Mouse (Mus musculus) CH12.LX (cell line): ENCODE data around the gene Gpr152. TPM values are rescaled to one million over a fixed set of nuclear protein-coding genes. Genes with fewer than 3 reads are reported as not detected.

Experiments
- DNase-seq: peaks from one replicate; pipeline ENCODE4 v3.0.0-alpha.2; 2013; ENCODE audit errors: extremely low read depth
- H3K27ac ChIP-seq: 2 replicates; pipeline ENCODE4 v1.5.1; 2012; ENCODE audit warnings: low read depth, mild to moderate bottlenecking, control low read depth, moderate library complexity; ENCODE audit not compliant: insufficient read depth
- H3K27me3 ChIP-seq: replicated peaks from 2 replicates; pipeline ENCODE3; 2012; ENCODE audit warnings: inconsistent platforms
- H3K36me3 ChIP-seq, 2 experiments: replicated peaks in 1 of 2; 2 replicates each; pipeline versions ENCODE3 to v1.6.1; 2012; ENCODE audit warnings: inconsistent platforms in 1 of 2, low read length in 1 of 2, mild to moderate bottlenecking in 1 of 2, mixed read lengths in 1 of 2, moderate library complexity in 1 of 2; ENCODE audit not compliant: control insufficient read depth in 1 of 2, insufficient read depth in 1 of 2
- H3K4me1 ChIP-seq, 2 experiments: 2 replicates each; pipeline ENCODE4 v1.6.1; 2012; ENCODE audit warnings: inconsistent platforms in 1 of 2, moderate library complexity in 1 of 2; ENCODE audit not compliant: insufficient read depth in 2 of 2, control insufficient read depth in 1 of 2
- H3K4me2 ChIP-seq: 2 replicates; pipeline ENCODE4 v1.6.1; 2012; ENCODE audit warnings: low read depth, mild to moderate bottlenecking, control low read depth; ENCODE audit not compliant: poor library complexity, insufficient read depth, severe bottlenecking
- H3K4me3 ChIP-seq, 3 experiments: fragments of 150-350 bp in 1 of 3; sonication (generic) in 1 of 3; replicated peaks in 1 of 3; 2 replicates each; pipeline versions ENCODE3 to v1.5.1; 2011 to 2012; ENCODE audit warnings: low read depth in 2 of 3, low read length in 2 of 3, mild to moderate bottlenecking in 2 of 3, moderate library complexity in 2 of 3, control low read depth in 1 of 3, improper control_type of control experiment in 1 of 3, inconsistent platforms in 1 of 3, mixed read lengths in 1 of 3; ENCODE audit not compliant: poor library complexity in 1 of 3
- H3K79me2 ChIP-seq: replicated peaks from 2 replicates; pipeline ENCODE4 v1.6.1; 2012; ENCODE audit warnings: mild to moderate bottlenecking, moderate library complexity; ENCODE audit not compliant: control insufficient read depth, poor library complexity, insufficient read depth, severe bottlenecking; ENCODE audit errors: extremely low read depth
- H3K9ac ChIP-seq: 2 replicates; pipeline ENCODE4 v1.6.1; 2012; ENCODE audit warnings: low read depth, mild to moderate bottlenecking, control low read depth, moderate library complexity; ENCODE audit not compliant: insufficient read depth
- H3K9me3 ChIP-seq: replicated peaks from 2 replicates; pipeline ENCODE3; 2012; ENCODE audit warnings: low read length, inconsistent platforms, mixed read lengths
- BHLHE40 ChIP-seq: IDR thresholded peaks from 2 replicates; pipeline ENCODE4 v1.6.1; 2011; ENCODE audit warnings: mild to moderate bottlenecking, low read depth, low read length, improper control_type of control experiment
- CHD1 ChIP-seq: IDR thresholded peaks from 2 replicates; pipeline ENCODE4 v1.6.1; 2012; ENCODE audit warnings: low read depth, low read length, improper control_type of control experiment, inconsistent platforms
- E2F4 ChIP-seq: IDR thresholded peaks from 2 replicates; pipeline ENCODE4 v1.6.1; 2011; ENCODE audit warnings: low read depth, low read length, improper control_type of control experiment; ENCODE audit not compliant: insufficient replicate concordance
- ETS1 ChIP-seq: conservative IDR thresholded peaks from 2 replicates; pipeline ENCODE4 v1.6.1; 2012; ENCODE audit warnings: low read depth, mild to moderate bottlenecking, inconsistent platforms, low read length, improper control_type of control experiment, moderate library complexity
- GABPA ChIP-seq: IDR thresholded peaks from 2 replicates; pipeline ENCODE4 v1.6.1; 2012; ENCODE audit warnings: low read depth, low read length, improper control_type of control experiment, inconsistent platforms; ENCODE audit not compliant: insufficient replicate concordance
- HCFC1 ChIP-seq: IDR thresholded peaks from 2 replicates; pipeline ENCODE4 v1.6.1; 2012; ENCODE audit warnings: low read depth, mild to moderate bottlenecking, inconsistent platforms, low read length, improper control_type of control experiment
- IRF4 ChIP-seq: IDR thresholded peaks from 2 replicates; pipeline ENCODE4 v1.6.1; 2014; ENCODE audit warnings: low read depth, mild to moderate bottlenecking, inconsistent platforms, low read length, improper control_type of control experiment
- MAFK ChIP-seq: IDR thresholded peaks from 2 replicates; pipeline ENCODE4 v1.6.1; 2011; ENCODE audit warnings: low read length, improper control_type of control experiment; ENCODE audit not compliant: insufficient replicate concordance
- MAX ChIP-seq: IDR thresholded peaks from 2 replicates; pipeline ENCODE4 v1.6.1; 2011; ENCODE audit warnings: low read length, improper control_type of control experiment
- MAZ ChIP-seq: IDR thresholded peaks from 2 replicates; pipeline ENCODE4 v1.6.1; 2012; ENCODE audit warnings: low read depth, mild to moderate bottlenecking, inconsistent platforms, low read length, improper control_type of control experiment, moderate library complexity
- MEF2A ChIP-seq: IDR thresholded peaks from 2 replicates; pipeline ENCODE4 v1.6.1; 2014; ENCODE audit warnings: low read depth, mild to moderate bottlenecking, inconsistent platforms, low read length, improper control_type of control experiment, borderline replicate concordance
- MXI1 ChIP-seq: IDR thresholded peaks from 2 replicates; pipeline ENCODE4 v1.6.1; 2011; ENCODE audit warnings: mild to moderate bottlenecking, low read depth, low read length, improper control_type of control experiment
- NELFE ChIP-seq: IDR thresholded peaks from 2 replicates; pipeline ENCODE4 v1.6.1; 2011; ENCODE audit warnings: low read depth, low read length, improper control_type of control experiment
- PAX5 ChIP-seq: IDR thresholded peaks from 2 replicates; pipeline ENCODE4 v1.6.1; 2012; ENCODE audit warnings: low read length, inconsistent platforms, mixed read lengths
- POLR2A ChIP-seq: IDR thresholded peaks from 2 replicates; pipeline ENCODE4 v1.6.1; 2011; ENCODE audit warnings: low read depth, mild to moderate bottlenecking, improper control_type of control experiment, low read length
- POLR2AphosphoS2 ChIP-seq: IDR thresholded peaks from 2 replicates; pipeline ENCODE4 v1.6.1; 2011; ENCODE audit warnings: low read depth, low read length, improper control_type of control experiment
- RAD21 ChIP-seq: IDR thresholded peaks from 2 replicates; pipeline ENCODE4 v1.6.1; 2011; ENCODE audit warnings: low read depth, mild to moderate bottlenecking, low read length, improper control_type of control experiment, moderate library complexity
- RCOR1 ChIP-seq: conservative IDR thresholded peaks from 2 replicates; pipeline ENCODE4 v1.6.1; 2012; ENCODE audit warnings: low read depth, mild to moderate bottlenecking, inconsistent platforms, low read length, improper control_type of control experiment
- SMC3 ChIP-seq: IDR thresholded peaks from 2 replicates; pipeline ENCODE4 v1.6.1; 2011; ENCODE audit warnings: low read depth, low read length, improper control_type of control experiment
- TBP ChIP-seq: conservative IDR thresholded peaks from 2 replicates; pipeline ENCODE4 v1.6.1; 2011; ENCODE audit warnings: low read depth, low read length, improper control_type of control experiment
- TCF12 ChIP-seq: IDR thresholded peaks from 2 replicates; pipeline ENCODE4 v1.6.1; 2014; ENCODE audit warnings: low read depth, mild to moderate bottlenecking, inconsistent platforms, low read length, improper control_type of control experiment
- USF2 ChIP-seq: conservative IDR thresholded peaks from 2 replicates; pipeline ENCODE4 v1.6.1; 2011; ENCODE audit warnings: low read depth, low read length, improper control_type of control experiment
- ZC3H11A ChIP-seq: IDR thresholded peaks from 2 replicates; pipeline ENCODE4 v1.6.1; 2012; ENCODE audit warnings: low read depth, mild to moderate bottlenecking, inconsistent platforms, low read length, improper control_type of control experiment
- ZKSCAN1 ChIP-seq: IDR thresholded peaks from 2 replicates; pipeline ENCODE4 v1.6.1; 2012; ENCODE audit warnings: low read depth, inconsistent platforms, low read length, improper control_type of control experiment, borderline replicate concordance
- ZNF384 ChIP-seq: IDR thresholded peaks from 2 replicates; pipeline ENCODE4 v1.6.1; 2012; ENCODE audit warnings: low read depth, low read length, improper control_type of control experiment, inconsistent platforms
- dilution Hi-C: fragments of 300-500 bp; cut with MboI; formaldehyde crosslinking; loops from 2 replicates; pipeline ENCODE4 v1.14.3; 2020; ENCODE audit warnings: low sequenced_read_pairs; ENCODE audit not compliant: extremely low pct_unique_long_range_greater_than_20kb, extremely low pct_ligation_motif_present
- in situ Hi-C: fragments of 300-500 bp; cut with MboI; formaldehyde crosslinking; loops from 3 replicates; pipeline ENCODE4 v1.14.3; 2019; ENCODE audit warnings: low sequenced_read_pairs, low pct_ligation_motif_present, low pct_unique_long_range_greater_than_20kb, mixed read lengths
- polyA plus RNA-seq: library from polyadenylated mRNA; unstranded; fragments of >175 nt; gene quantifications from 2 replicates; pipeline ENCODE4 v1.2.1, GENCODE M21; 2012; ENCODE audit warnings: low read depth; ENCODE audit not compliant: insufficient read length
- total RNA-seq, 2 experiments: library from RNA; depleted of rRNA; stranded (reverse); fragments of 300-350 nt in 1 of 2; fragments of >200 nt in 1 of 2; gene quantifications; 2 replicates each; pipeline ENCODE4 v1.2.3; 2012 to 2014

Gene Gpr152
- total and polyA plus RNA-seq, 3 experiments: 0.05 to 0.71 (median 0.17) TPM

DNA sequence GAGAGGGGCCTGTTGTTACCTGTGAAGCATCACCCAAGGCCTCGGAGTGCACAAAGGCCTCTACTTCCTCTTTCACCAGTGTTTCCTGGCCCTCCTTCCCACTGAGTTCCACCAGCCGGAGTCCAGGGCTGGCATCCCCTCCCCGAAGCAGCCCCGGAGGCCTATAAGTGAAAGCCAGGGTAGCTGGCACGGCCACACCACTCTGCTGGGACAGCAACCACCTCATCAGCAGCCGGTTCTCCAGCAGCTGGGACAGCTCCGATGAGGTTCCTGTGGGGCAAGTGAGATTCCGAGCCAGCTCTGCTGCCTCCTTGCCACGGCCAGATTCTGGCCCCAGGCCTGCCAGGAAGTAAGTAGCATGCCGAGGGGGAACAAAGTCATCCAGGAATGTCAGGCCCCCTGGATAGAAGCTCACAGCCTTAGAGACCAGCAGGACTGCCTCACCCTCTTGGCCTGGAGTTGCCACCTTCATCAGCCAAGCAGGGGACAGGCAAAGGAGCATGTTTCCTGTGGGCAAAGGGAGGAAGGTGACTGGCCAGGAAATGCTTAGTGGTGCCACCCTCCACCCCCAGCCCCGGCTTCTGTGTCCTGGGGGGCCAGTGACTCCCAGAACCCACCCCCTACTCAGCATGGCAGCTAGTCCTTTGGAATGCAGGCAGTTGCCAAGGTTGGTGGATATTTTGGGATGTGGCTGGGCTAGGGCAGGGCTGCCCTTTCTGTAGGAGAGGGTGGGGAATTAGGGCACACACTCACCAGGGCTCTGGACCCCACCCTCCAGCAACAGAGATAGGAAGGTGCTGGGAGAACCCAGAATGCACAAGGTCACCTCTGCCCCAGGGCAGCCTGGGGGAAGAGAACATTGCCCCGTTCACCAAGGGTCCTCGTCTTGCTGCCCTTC lies 32.1 kb downstream of the Gpr152 start:
- H3K9me3 ChIP-seq: peaks cover 2% of the 10 kb centered on the region
- DNase-seq: no peak
- no peaks in the 10 kb centered on the region for H3K27me3 ChIP-seq
- no peaks in the 10 kb centered on the region for H3K79me2 ChIP-seq
- dilution Hi-C loops (no loop called here), in situ Hi-C loops (no loop called here)
- TF ChIP-seq RCOR1 (no peak), BHLHE40 (no peak), ETS1 (no peak), PAX5 (no peak), ZNF384 (no peak), CHD1 (no peak), MEF2A (no peak), POLR2AphosphoS2 (no peak), MAZ (no peak), GABPA (no peak), SMC3 (no peak), POLR2A (no peak), MAX (no peak), USF2 (no peak)
- H3K4me2 ChIP-seq: no peak overlapping the region
- H3K36me3 ChIP-seq: peaks cover 0 to 34% of the 10 kb centered on the region in 2 experiments
- H3K27ac ChIP-seq: no peak overlapping the region
- H3K4me3 ChIP-seq: no peak overlapping the region
- no peak overlapping the region for H3K9ac ChIP-seq
- peaks cover 11 to 45% of the 10 kb centered on the region in 2 experiments for H3K4me1 ChIP-seq

DNA sequence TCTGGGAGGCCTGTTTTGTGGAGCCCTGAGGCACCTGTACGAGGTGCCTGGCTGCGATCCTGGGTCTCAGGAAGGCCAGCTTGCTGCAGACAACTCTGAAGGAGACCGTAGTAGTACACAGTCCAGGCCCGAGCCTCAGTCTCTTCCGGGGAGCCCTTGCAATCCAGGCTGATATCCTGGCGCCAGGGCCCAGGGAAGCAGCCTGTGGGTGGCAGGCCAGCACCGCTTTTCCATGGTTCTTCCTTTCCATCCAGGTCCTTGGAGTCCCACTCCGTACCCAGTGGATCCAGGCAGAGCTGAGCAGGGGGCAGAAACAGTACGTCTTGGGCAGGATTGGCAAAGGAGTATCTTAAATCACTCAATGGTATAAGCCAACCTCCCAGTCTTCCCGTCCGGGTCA lies 33.3 kb downstream of the Gpr152 start:
- Histone ChIP-seq H3K27ac (no peak overlapping the region), H3K4me1 (peaks cover 11 to 45% of the 10 kb centered on the region in 2 experiments), H3K9me3 (peaks cover 2% of the 10 kb centered on the region)
- in situ Hi-C loops: no loop called here
- no peak for DNase-seq
- dilution Hi-C loops: no loop called here
- TF ChIP-seq RAD21 (no peak), MAX (no peak), PAX5 (no peak), MAFK (no peak), RCOR1 (no peak), TBP (no peak), ZC3H11A (no peak), TCF12 (no peak), NELFE (no peak), USF2 (no peak), ZKSCAN1 (no peak), HCFC1 (no peak), E2F4 (no peak), IRF4 (no peak), GABPA (no peak), MXI1 (no peak), ETS1 (no peak)
- TF ChIP-seq, all 38 proteins: peak for 0
- H3K4me2 ChIP-seq: no peak overlapping the region
- no peaks in the 10 kb centered on the region for H3K27me3 ChIP-seq
- no peaks in the 10 kb centered on the region for H3K79me2 ChIP-seq
- no peak overlapping the region for H3K4me3 ChIP-seq
- peaks cover 0 to 41% of the 10 kb centered on the region in 2 experiments for H3K36me3 ChIP-seq
- no peak overlapping the region for H3K9ac ChIP-seq
